Mouse (Mus musculus) stomach, embryonic 16.5 days (tissue): ENCODE data around the gene Rsph1. TPM values are rescaled to one million over a fixed set of nuclear protein-coding genes. Genes with fewer than 3 reads are reported as not detected.
A peak's percentile ranks its signal among the peaks of the same experiment; 100 is the strongest.

Source experiments
- ATAC-seq: fragments of 200-750 bp; cut with Nextera tagmentation; 2 replicates; pipeline ENCODE4 v1.8.0; 2017; ENCODE audit warnings: moderate number of reproducible peaks, moderate TSS enrichment; ENCODE audit not compliant: insufficient read depth, low FRiP score
- H3K27ac ChIP-seq: fragments of 300-500 bp; sonication (generic); 2 replicates; pipeline ENCODE4 v1.5.1; 2014; ENCODE audit warnings: low read length
- H3K27me3 ChIP-seq: fragments of 300-500 bp; sonication (generic); 2 replicates; pipeline ENCODE4 v1.6.1; 2014; ENCODE audit warnings: low read length, control low read depth, mixed read lengths; ENCODE audit not compliant: control insufficient read depth, insufficient read depth
- H3K36me3 ChIP-seq: fragments of 300-500 bp; sonication (generic); 2 replicates; pipeline ENCODE4 v1.6.1; 2014; ENCODE audit warnings: low read length; ENCODE audit not compliant: control insufficient read depth, insufficient read depth
- H3K4me1 ChIP-seq: fragments of 300-500 bp; sonication (generic); 2 replicates; pipeline ENCODE4 v1.6.1; 2014; ENCODE audit warnings: low read length, control low read depth, mixed read lengths; ENCODE audit not compliant: control insufficient read depth, insufficient read depth
- H3K4me2 ChIP-seq: fragments of 300-500 bp; sonication (generic); 2 replicates; pipeline ENCODE4 v1.6.1; 2014; ENCODE audit warnings: low read depth, low read length, mixed read lengths
- H3K4me3 ChIP-seq: fragments of 300-500 bp; sonication (generic); replicated peaks from 2 replicates; pipeline ENCODE4 v1.5.1; 2014; ENCODE audit warnings: mild to moderate bottlenecking, low read length
- H3K9ac ChIP-seq: fragments of 300-500 bp; sonication (generic); 2 replicates; pipeline ENCODE4 v1.6.1; 2014; ENCODE audit warnings: low read length
- H3K9me3 ChIP-seq: fragments of 300-500 bp; sonication (generic); replicated peaks from 2 replicates; pipeline ENCODE4 v1.6.1; 2016; ENCODE audit warnings: low read length, control low read depth; ENCODE audit not compliant: control insufficient read depth
- WGBS: fragments of 180-500 bp; shearing (Covaris S2); extraction: QIAGEN DNeasy Blood & Tissue Kit; methylation state at CpG from one replicate; pipeline ENCODE4 v1.1.7; 2014; 5-methylcytosine and 5-hydroxymethylcytosine counted together
- polyA plus RNA-seq: library from polyadenylated mRNA; unstranded; fragments of >200 nt; fragmentation: Nextera tagmentation; extraction: Ambion mirVana; gene quantifications from 2 replicates; pipeline ENCODE4 v1.2.1, GENCODE M21; 2015

The Rsph1 gene
- polyA plus RNA-seq, 1 experiment from 2014 or later = 1.5 TPM

DNA sequence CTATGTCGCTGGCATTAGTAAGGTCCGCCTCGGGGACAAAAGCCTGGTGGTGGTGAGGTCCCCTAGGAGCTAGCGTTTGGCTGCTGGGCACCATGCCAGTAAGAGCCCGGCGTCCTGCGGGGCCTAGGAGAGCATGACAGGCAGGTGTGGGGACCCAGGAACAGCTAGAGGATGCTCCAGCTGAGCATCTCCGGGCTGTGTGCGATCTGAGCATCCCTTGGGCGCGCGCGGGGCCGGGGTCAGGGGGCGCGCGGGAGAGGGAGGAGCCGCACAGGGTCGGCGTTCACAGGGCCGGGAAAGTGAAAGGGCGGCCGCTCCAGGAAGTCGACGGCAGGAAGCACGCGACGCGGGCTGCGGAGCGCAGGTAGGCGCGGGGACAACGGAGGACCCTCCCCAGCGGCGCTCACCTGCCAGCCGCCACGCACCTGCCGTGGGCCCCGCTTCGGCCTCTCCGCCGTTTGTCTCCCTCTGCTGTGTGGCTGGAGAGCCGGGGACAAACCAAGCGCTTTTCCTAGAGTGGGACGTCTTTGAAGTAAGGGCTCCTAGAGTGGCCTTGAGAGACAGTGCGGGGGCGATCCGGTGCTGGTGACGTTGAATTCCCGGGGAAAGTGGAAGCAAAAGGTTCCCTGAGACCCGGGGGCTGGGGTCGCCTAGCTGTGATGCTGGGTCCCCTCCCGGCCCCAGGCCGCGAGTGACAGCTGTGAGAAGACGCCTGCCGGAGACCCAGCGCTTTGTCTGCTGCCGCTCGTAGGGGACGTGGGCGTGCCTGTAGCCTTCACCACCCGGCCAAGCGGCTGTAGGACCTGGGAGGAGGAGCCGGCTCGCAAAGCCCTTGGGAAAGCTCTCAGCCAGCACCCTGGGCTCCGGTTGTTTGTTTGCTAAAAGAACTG, 19.0 kb upstream of the Rsph1 start:
- Histone ChIP-seq H3K9me3 (no peaks in the 10 kb centered on the region), H3K4me3 (peak overlapping the region; percentile 69), H3K27ac (peak overlapping the region; percentile 76), H3K4me1 (peaks cover 13% of the 10 kb centered on the region; the same call in 1 of the 2 replicates), H3K36me3 (no peaks in the 10 kb centered on the region), H3K9ac (peak overlapping the region; percentile 78), H3K27me3 (no peaks in the 10 kb centered on the region), H3K4me2 (peak overlapping the region; percentile 100)
- ATAC-seq = peak; percentile 83
- WGBS = under 1% methylated on average over 66 of the region's 68 CpGs

DNA sequence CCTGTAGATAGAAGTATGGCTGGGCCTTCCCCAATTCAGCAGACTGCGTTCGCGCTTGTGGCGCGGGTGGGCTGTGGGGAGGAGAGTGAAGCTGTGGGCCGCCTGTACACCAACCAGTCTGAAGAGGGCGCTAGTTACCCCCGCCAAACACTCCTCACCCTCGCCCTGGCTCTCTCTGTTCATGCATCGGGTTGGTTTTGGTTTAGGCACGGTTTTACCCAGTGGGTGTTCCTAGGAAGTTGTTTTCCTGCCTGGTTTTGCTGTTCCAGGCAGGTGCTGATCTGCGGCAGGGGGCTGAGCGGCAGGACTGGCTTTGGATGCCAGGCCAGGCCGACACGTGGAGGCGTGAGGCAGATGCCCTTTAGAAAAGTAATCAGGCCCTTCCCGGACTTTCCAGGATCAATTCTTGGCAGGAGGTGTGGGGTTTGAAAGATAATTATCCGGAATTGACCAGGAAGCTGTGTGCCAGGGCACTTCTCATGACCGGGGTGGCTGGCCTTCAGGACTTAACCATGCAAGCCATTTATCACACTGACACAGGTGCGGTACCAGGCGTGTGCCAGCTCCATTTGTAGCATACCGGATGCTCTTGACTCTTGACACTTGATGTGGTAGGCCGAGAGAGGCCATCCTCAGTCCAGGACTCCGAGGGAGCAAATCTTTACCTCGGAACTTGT, 18.2 kb upstream of the Rsph1 start:
- 31% methylated on average over 25 of the region's 25 CpGs for WGBS
- H3K27ac ChIP-seq = peak overlapping the region; percentile 76
- H3K9ac ChIP-seq = peak overlapping the region; percentile 78
- peaks cover 13% of the 10 kb centered on the region; the same call in 1 of the 2 replicates for H3K4me1 ChIP-seq
- H3K4me3 ChIP-seq = peak overlapping the region; percentile 69
- ATAC-seq = peak; percentile 31; the same call in 1 of the 2 replicates
- H3K4me2 ChIP-seq = peak overlapping the region; percentile 100
- H3K36me3 ChIP-seq = no peaks in the 10 kb centered on the region
- H3K27me3 ChIP-seq = no peaks in the 10 kb centered on the region
- no peaks in the 10 kb centered on the region for H3K9me3 ChIP-seq

DNA sequence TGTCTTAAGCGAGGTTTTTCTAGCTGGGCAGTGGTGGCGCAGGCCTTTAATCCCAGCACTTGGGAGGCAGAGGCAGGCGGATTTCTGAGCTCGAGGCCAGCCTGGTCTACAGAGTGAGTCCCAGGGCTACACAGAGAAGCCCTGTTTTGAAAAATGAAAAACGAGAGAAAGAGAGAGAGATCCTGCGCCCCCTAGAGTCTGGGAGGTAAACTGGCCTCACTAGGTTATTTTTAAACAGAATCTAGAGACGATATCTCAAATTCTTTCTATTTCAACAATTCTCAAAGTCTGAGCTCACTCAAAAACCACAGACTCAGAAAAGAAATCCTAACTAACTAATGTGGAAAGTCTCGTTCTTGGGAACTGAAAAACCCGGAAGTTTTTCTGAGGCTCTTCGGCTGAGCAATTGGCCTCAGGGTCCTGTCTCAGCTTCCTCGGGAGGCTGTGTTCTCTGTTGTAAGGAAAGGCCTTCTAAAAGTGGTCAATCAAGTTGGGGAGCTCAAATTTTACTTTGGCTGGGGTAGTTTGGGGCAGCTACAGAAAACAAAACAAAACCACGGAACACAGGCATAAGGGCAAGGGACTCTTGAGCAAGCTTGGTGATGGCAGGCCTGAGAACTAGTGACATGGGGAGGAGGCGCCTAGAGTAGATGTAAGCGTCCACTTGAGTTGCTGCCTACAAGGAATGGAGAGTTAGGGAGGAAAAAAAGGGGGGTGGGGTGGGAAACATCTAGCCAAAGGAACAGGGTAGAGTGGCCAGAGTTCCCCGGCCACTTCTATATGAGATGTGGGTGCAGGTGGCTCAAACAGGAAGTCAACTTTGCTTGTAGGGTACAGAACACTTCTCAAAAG, 17.4 kb upstream of the Rsph1 start:
- Histone ChIP-seq H3K27ac (no peak overlapping the region), H3K27me3 (no peaks in the 10 kb centered on the region), H3K36me3 (no peaks in the 10 kb centered on the region), H3K4me2 (peak overlapping the region; percentile 100; the same call in 1 of the 2 replicates), H3K4me1 (peaks cover 13% of the 10 kb centered on the region; the same call in 1 of the 2 replicates), H3K9me3 (no peaks in the 10 kb centered on the region), H3K4me3 (no peak overlapping the region), H3K9ac (peak overlapping the region; percentile 78; the same call in 1 of the 2 replicates)
- WGBS = 82% methylated on average over 15 of the region's 15 CpGs
- no peak for ATAC-seq

DNA sequence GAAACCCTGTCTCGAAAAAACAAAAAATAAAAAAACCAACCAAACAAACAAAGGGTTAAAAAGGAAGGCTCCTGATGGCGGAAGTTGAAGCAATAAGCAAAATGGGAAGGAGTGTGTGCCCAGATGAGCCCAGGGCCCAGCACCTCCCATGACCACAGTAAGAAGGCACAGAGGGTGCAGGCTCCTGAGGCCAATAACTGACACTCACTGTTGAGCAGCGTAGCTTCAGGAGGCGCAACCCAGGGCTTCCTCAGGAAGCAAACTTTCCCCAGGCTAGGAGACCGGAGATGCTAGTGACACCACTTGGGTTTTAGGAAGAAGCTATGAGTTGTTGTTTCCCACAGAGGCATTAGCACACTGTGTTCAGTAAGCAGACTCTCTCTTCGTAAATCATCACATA, 13.7 kb upstream of the Rsph1 start:
- Histone ChIP-seq H3K4me2 (no peak overlapping the region), H3K9me3 (no peaks in the 10 kb centered on the region), H3K27ac (no peak overlapping the region), H3K4me3 (no peak overlapping the region), H3K9ac (no peak overlapping the region), H3K27me3 (no peaks in the 10 kb centered on the region), H3K36me3 (no peaks in the 10 kb centered on the region), H3K4me1 (no peaks in the 10 kb centered on the region)
- ATAC-seq = no peak
- 74% methylated on average over 6 of the region's 6 CpGs for WGBS

DNA sequence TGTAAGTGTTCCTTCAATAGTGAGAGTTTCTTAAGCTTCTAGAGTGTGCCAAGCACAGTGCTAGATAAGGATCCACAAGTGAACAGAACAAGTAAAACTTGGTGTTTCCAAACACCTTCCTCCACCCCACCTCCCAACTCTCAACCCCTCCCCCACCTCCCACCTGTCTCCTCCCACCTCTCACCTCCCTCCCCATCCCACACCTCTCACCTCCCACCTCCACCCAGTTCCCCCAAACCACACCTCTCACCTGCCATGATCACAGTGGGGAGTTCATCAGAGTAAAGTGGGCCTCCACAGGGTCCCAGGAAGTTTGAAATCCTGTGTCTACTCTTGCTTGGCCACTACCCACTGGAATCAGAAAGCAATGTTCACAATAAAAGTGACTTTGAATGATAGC, 13.1 kb upstream of the Rsph1 start:
- no peak overlapping the region for H3K4me3 ChIP-seq
- no peak overlapping the region for H3K9ac ChIP-seq
- H3K4me1 ChIP-seq = no peaks in the 10 kb centered on the region
- H3K27me3 ChIP-seq = no peaks in the 10 kb centered on the region
- H3K9me3 ChIP-seq = no peaks in the 10 kb centered on the region
- no peak for ATAC-seq
- no peak overlapping the region for H3K4me2 ChIP-seq
- no peaks in the 10 kb centered on the region for H3K36me3 ChIP-seq
- H3K27ac ChIP-seq = no peak overlapping the region

DNA sequence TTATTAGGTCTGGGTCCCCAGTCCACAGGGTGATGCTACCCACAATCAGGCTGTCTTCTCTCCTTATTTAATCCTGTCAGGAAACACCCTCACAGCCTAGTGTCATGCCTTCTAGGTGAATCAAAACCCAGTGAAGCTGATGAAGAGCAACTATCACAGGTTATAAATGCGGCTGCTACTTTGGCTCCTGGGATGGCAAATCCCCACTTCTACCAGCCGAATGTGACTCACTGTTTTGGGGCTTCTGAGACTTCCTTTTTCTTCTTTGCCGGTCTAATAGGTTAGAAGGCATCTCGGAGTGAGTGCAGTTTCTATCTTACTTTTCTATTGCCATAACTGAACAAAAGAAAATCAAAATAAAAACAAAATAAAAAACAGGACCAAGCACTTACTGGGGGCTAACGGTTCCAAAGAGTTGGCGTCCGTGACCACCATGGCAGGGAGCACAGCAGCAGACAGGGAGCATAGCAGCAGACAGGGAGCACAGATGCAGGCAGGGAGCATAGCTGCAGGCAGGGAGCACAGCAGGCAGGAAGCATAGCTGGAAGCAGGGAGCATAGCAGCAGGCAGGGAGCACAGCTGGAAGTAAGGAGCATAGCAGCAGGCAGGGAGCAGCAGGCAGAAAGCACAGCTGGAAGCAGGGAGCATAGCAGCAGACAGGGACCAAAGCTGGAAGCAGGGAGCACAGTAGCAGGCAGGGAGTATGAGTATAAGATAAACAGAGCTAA, 12.0 kb upstream of the Rsph1 start:
- H3K27ac ChIP-seq = no peak overlapping the region

DNA sequence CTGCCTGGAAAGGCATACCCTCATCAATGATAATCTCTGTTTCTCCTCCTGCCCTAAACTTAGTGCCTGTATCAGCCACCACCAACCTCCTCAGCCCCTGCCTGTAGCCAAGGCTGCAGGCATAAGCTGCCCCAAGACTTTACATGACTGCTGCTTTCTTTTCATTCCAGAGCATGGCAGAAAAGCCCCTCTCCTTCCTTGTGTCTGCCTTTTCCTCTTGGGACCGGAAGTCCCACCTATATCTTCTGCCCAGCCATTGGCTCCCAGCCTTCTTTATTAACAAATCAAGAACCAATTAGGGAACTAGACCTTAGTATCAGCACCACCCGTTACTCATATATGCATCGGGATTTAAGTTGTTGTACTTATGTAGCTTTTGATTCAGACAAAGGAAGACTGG, 10.0 kb upstream of the Rsph1 start:
- H3K4me3 ChIP-seq = no peak overlapping the region
- H3K9me3 ChIP-seq = no peaks in the 10 kb centered on the region
- no peaks in the 10 kb centered on the region for H3K36me3 ChIP-seq
- 75% methylated on average over 3 of the region's 3 CpGs for WGBS
- H3K27ac ChIP-seq = no peak overlapping the region
- no peaks in the 10 kb centered on the region for H3K4me1 ChIP-seq
- no peaks in the 10 kb centered on the region for H3K27me3 ChIP-seq
- no peak overlapping the region for H3K9ac ChIP-seq
- ATAC-seq = no peak
- H3K4me2 ChIP-seq = no peak overlapping the region

More for the DNA sequence above, 12.0 kb upstream of the Rsph1 start:
- Histone ChIP-seq H3K9me3 (no peaks in the 10 kb centered on the region), H3K4me1 (no peaks in the 10 kb centered on the region), H3K36me3 (no peaks in the 10 kb centered on the region), H3K4me3 (no peak overlapping the region), H3K27me3 (no peaks in the 10 kb centered on the region), H3K4me2 (no peak overlapping the region), H3K9ac (no peak overlapping the region)
- no peak for ATAC-seq
- WGBS = 70% methylated on average over 7 of the region's 7 CpGs

DNA sequence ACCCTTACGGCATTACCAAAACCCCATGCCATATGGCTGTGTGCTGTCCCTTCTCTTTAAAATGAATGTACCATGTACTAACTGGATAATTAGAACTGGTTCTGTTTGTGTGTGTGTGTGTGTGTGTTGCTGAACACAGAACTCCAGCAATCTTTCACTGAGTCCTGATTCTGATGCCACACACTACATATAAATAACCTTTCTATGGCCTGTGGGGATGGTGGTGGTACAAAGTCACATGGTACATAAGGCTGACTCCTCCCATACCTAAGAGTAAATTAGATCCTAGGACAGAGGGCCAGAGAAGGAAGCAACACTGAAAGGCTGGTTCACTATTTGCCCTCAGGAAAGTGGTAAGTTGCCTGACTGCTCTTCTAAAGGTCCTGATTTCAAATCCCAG, 9.3 kb upstream of the Rsph1 start, which contains the start of gene Slc37a1:
Slc37a1 (plus strand) TSS at position 301 of the 400 bp plus-strand sequence.
- WGBS = 97% methylated on average over 1 of the region's 1 CpGs
- H3K4me2 ChIP-seq = no peak within 1 kb of the TSS

More for the DNA sequence above, 9.3 kb upstream of the Rsph1 start, which contains the start of gene Slc37a1:
- Histone ChIP-seq H3K27me3 (no peaks in the 10 kb centered on the region), H3K4me3 (no peak within 1 kb of the TSS), H3K9me3 (no peaks in the 10 kb centered on the region), H3K4me1 (no peaks in the 10 kb centered on the region), H3K27ac (no peak within 1 kb of the TSS), H3K9ac (no peak within 1 kb of the TSS), H3K36me3 (no peaks in the 10 kb centered on the region)
- ATAC-seq = no peak
